Mouse (Mus musculus) 416B (cell line): ENCODE data around the gene Tbck.

Experiments used
- DNase-seq: peaks from one replicate; pipeline ENCODE4 v3.0.0; 2011; ENCODE audit warnings: low read depth

Tbck gene

GRCm38 (mm10) chr3:132871318-132871904 is 187.5 kb downstream of the Tbck start:
- peak; percentile 100 for DNase-seq

GRCm38 (mm10) chr3:132873251-132873650 is 189.3 kb downstream of the Tbck start:
- peak; percentile 82 for DNase-seq

GRCm38 (mm10) chr3:132876011-132876708 is 192.2 kb downstream of the Tbck start:
- no peak for DNase-seq

- DNase-seq: no peak
Measured at GRCm38 (mm10) chr3:132876933-132877676, 193.2 kb downstream of the Tbck start.

- DNase-seq: no peak
Measured at GRCm38 (mm10) chr3:132880361-132880760, 196.4 kb downstream of the Tbck start.

- DNase-seq: no peak
Measured at GRCm38 (mm10) chr3:132880826-132881225, 196.9 kb downstream of the Tbck start.

GRCm38 (mm10) chr3:132883256-132883655 is 199.3 kb downstream of the Tbck start:
- no peak for DNase-seq

- no peak for DNase-seq
Measured at GRCm38 (mm10) chr3:132884459-132884858, 200.5 kb downstream of the Tbck start.

GRCm38 (mm10) chr3:132886419-132887050 is 202.6 kb downstream of the Tbck start:
- DNase-seq: peak; percentile 93

GRCm38 (mm10) chr3:132887074-132887848 is 203.3 kb downstream of the Tbck start:
- peak; percentile 82 for DNase-seq
